Mouse (Mus musculus) forebrain, embryonic 13.5 days (tissue): ENCODE data around the gene Grid2ip. TPM values are rescaled to one million over a fixed set of nuclear protein-coding genes. Genes with fewer than 3 reads are reported as not detected.

Experiments used
- ATAC-seq: fragments of 200-750 bp; cut with Nextera tagmentation; 2 replicates; pipeline ENCODE4 v1.8.0; 2017
- H3K27ac ChIP-seq: fragments of 300-500 bp; sonication (generic); 2 replicates; pipeline ENCODE4 v1.5.1; 2015; ENCODE audit warnings: inconsistent platforms, mild to moderate bottlenecking, moderate library complexity
- H3K27me3 ChIP-seq: fragments of 300-500 bp; sonication (generic); 2 replicates; pipeline ENCODE4 v1.6.1; 2015; ENCODE audit warnings: mild to moderate bottlenecking, inconsistent platforms
- H3K36me3 ChIP-seq: fragments of 300-500 bp; sonication (generic); 2 replicates; pipeline ENCODE4 v1.6.1; 2015; ENCODE audit warnings: mild to moderate bottlenecking, inconsistent platforms; ENCODE audit not compliant: poor library complexity, severe bottlenecking
- H3K4me1 ChIP-seq: fragments of 300-500 bp; sonication (generic); 2 replicates; pipeline ENCODE4 v1.6.1; 2015; ENCODE audit warnings: inconsistent platforms
- H3K4me2 ChIP-seq: fragments of 300-500 bp; sonication (generic); 2 replicates; pipeline ENCODE4 v1.6.1; 2015; ENCODE audit warnings: inconsistent platforms, mild to moderate bottlenecking, moderate library complexity
- H3K4me3 ChIP-seq: fragments of 300-500 bp; sonication (generic); 2 replicates; pipeline ENCODE4 v1.5.1; 2015; ENCODE audit warnings: mild to moderate bottlenecking, inconsistent platforms
- H3K9ac ChIP-seq: fragments of 300-500 bp; sonication (generic); 2 replicates; pipeline ENCODE4 v1.6.1; 2015; ENCODE audit warnings: mild to moderate bottlenecking, inconsistent platforms
- H3K9me3 ChIP-seq: fragments of 300-500 bp; sonication (generic); replicated peaks from 2 replicates; pipeline ENCODE4 v1.6.1; 2016; ENCODE audit warnings: inconsistent platforms
- WGBS: fragments of 180-500 bp; shearing (Covaris S2); methylation state at CpG from one replicate; pipeline ENCODE4 v1.1.7; 2015; 5-methylcytosine and 5-hydroxymethylcytosine counted together
- polyA plus RNA-seq: library from polyadenylated mRNA; unstranded; fragments of >200 nt; fragmentation: Nextera tagmentation; extraction: Ambion mirVana; gene quantifications from 2 replicates; pipeline ENCODE4 v1.2.1, GENCODE M21; 2015

The Grid2ip gene
- 0.15 and 0.23 TPM in 2 replicates for polyA plus RNA-seq

DNA sequence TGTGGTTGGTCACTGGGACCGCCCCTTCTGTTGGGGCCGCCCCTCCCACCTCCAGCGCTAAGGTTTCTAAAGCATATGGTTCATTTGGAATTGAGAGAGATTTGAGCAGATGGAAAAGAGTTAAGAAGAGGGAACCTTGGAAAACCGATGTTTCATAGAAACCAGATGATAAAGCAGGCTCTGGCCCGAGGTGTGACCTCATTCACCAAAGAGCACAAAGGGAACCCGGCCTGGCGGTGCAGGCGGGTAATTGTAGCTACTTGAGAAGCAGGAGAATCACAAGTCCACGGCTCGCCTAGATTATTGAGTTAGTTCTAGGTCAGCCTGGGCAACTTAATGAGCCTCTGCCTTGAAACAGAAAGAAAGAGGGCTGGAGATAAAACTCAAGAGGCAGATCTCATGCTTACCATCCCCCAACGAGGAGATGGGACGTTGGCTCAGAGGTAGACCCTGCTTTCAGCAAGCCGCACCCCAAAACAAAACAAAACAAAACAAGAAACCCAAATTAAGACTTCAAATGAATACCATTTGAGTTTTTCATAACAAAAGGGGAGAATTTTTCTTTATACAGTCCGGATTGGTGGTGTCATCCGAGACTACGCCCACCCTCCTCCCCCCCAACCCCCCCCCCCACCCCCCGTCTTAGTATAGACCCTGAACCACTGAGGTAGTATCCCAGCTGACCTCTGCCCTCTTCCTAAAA lies at the start of gene Grid2ip:
Gene Grid2ip, plus strand, starts transcription at position 653 of the 703 bp plus-strand sequence.
- peaks cover 28% of the 10 kb centered on the region for H3K27me3 ChIP-seq
- WGBS, result 18% methylated on average over 16 of the region's 17 CpGs
- peak within 1 kb of the TSS; percentile 46 for H3K4me2 ChIP-seq
- H3K27ac ChIP-seq, result no peak within 1 kb of the TSS
- H3K36me3 ChIP-seq, result no peaks in the 10 kb centered on the region
- H3K4me3 ChIP-seq, result 0 out of 2 replicates have a peak within 1 kb of the TSS, but pooled peaks have one; percentile 3
- H3K9me3 ChIP-seq, result no peaks in the 10 kb centered on the region
- peak within 1 kb of the TSS; percentile 38 for H3K9ac ChIP-seq
- ATAC-seq, result no peak
- H3K4me1 ChIP-seq, result peaks cover 19% of the 10 kb centered on the region

DNA sequence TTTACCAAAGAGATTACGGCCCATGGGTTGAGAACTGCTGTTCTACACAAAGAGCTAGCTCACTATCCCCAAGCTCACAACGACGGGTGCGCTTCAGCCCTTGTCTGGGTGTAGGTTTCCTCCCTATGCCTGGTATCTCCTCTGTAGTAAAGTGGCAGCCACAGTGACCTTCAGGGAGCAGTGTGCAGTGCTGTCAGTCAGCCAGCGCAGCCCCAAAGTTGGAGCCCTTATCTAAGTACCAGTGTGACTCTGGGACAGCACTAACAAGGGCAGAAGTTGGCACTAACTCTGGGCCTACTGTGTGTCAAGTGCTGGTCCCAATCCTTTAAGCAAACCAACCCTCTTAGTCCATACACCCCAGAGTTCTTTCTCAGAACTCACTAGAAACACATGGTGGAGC lies 48.3 kb upstream of the Grid2ip start:
- Histone ChIP-seq H3K4me3 (no peak overlapping the region), H3K36me3 (peaks cover 95% of the 10 kb centered on the region), H3K27ac (no peak overlapping the region), H3K9me3 (no peaks in the 10 kb centered on the region), H3K9ac (no peak overlapping the region), H3K4me1 (peaks cover 37% of the 10 kb centered on the region), H3K4me2 (no peak overlapping the region), H3K27me3 (no peaks in the 10 kb centered on the region)
- 94% methylated on average over 5 of the region's 5 CpGs for WGBS
- no peak for ATAC-seq

DNA sequence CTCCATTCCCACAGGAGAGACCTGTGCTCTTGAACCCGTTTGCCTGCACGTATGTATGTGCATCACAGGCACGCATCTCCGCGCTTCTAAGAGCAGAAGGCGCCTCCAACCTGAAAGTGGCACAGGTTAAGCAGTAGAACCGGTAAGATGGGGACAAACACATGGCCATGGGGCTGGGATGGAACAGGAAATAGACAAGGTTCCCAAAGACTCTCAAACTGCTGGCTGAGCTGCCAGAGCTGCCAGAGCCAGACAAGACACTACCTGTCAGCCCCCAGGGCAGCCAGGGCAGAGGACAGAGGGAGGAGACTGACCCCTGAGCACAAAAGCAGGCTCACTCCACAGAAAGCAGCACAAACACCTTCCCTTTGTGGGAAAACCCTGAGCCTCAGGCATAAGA lies 47.2 kb upstream of the Grid2ip start:
- Histone ChIP-seq H3K4me2 (no peak overlapping the region), H3K27me3 (no peaks in the 10 kb centered on the region), H3K9ac (peak overlapping the region; percentile 21; the same call in 1 of the 2 replicates), H3K4me3 (no peak overlapping the region), H3K36me3 (peaks cover 86% of the 10 kb centered on the region), H3K4me1 (peaks cover 40% of the 10 kb centered on the region), H3K27ac (no peak overlapping the region), H3K9me3 (no peaks in the 10 kb centered on the region)
- ATAC-seq, result no peak
- WGBS, result 94% methylated on average over 7 of the region's 7 CpGs

DNA sequence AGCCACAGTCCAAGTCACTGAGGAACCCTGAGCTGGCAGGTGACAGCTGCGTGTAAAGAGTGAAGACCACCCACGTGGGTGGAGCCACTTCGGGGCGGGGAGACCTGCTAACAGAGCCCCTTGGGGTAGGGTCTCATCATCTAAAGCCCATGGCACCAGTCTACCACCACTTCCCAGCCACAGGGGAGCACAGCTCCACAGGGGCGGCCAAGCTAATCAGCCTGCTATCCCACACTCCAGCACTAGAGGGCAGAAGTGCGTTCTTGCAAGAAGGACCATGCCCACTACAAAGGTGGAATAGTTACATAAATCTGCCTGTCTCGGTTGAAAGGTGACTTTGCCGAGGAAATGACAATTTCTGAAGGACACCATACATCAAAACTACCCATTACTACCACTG lies 45.3 kb upstream of the Grid2ip start:
- 73% methylated on average over 8 of the region's 8 CpGs for WGBS
- Histone ChIP-seq H3K27me3 (no peaks in the 10 kb centered on the region), H3K9me3 (no peaks in the 10 kb centered on the region), H3K4me2 (no peak overlapping the region), H3K27ac (no peak overlapping the region), H3K4me3 (0 out of 2 replicates have a peak overlapping the region, but pooled peaks have one; percentile 7), H3K36me3 (peaks cover 77% of the 10 kb centered on the region), H3K4me1 (peaks cover 33% of the 10 kb centered on the region), H3K9ac (no peak overlapping the region)
- ATAC-seq, result no peak

DNA sequence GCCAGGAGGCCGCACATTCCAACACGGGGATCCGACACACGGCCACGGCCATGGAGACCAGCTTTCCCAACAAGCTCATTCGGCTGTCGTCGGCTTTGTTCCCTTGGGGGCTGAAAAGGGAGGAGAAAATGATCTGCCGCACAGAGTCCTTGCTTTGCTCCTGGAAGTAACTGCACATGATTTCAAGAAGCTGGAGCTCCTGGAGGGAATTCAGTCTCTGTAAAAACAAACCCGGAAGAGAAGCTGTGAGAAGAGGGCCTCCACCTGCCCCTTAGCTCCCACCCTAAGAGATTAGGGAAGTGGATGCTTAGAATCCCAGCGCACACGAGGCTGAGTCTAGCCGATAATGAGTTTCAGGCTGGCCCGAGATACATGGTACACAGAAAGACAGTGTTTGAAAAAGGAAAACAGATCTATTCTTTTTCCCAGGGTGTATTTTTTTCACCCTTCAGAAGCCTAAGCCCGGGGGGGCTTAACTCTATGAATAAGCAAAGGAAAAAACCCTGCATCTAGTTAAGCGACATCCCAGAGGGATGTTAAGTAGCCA lies 42.9 kb upstream of the Grid2ip start:
- no peaks in the 10 kb centered on the region for H3K27me3 ChIP-seq
- H3K27ac ChIP-seq, result peak overlapping the region; percentile 96
- H3K36me3 ChIP-seq, result peaks cover 75% of the 10 kb centered on the region
- H3K4me2 ChIP-seq, result peak overlapping the region; percentile 91
- peak overlapping the region; percentile 95 for H3K9ac ChIP-seq
- H3K4me1 ChIP-seq, result peaks cover 28% of the 10 kb centered on the region
- H3K9me3 ChIP-seq, result no peaks in the 10 kb centered on the region
- H3K4me3 ChIP-seq, result peak overlapping the region; percentile 75
- peak; percentile 16; the same call in 1 of the 2 replicates for ATAC-seq
- WGBS, result under 1% methylated on average over 16 of the region's 16 CpGs

DNA sequence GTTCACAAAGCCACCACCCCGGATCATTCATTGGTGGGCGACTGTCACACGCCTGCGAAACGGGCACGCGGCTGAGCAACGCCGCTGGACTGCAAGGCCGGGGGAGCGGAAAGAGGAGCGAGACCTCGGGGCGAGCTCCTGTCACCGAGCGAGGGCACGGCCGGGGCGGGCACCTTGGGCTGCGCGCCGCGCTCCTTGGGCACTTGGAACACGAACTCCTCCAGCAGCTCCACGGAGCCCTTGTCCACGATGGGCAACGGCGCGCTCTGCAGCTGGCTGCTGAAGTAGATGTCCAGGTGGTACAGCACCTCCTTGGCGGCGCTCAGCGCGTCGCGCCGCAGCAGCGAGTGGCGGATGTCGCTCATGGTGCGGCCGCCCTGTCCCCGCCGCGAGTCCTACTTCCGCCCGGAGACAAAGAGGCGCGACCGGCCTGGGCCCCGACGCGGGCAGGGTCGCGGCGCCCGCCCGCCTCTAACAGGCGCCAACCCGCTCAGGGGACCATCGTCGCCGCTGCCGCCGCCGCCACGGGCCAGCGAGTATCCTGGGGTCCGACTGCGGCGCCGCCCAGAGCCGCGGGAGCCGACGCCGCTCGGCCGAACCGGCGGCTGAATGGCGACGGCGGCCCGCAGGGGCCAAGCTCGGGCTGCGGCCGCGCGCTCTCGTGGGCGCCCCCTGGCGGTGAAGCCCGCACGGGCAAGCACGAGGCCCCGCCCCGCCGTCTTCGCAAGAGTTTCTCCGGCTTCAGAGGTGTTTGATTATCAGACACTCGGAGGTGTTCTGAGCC lies 42.2 kb upstream of the Grid2ip start, which contains the start of gene E130309D02Rik:
Gene E130309D02Rik, minus strand, starts transcription at position 631 of the 784 bp plus-strand sequence.
- peak; percentile 90 for ATAC-seq
- Histone ChIP-seq H3K4me1 (peaks cover 26% of the 10 kb centered on the region), H3K9ac (peak within 1 kb of the TSS; percentile 95), H3K27me3 (no peaks in the 10 kb centered on the region), H3K9me3 (no peaks in the 10 kb centered on the region), H3K36me3 (peaks cover 75% of the 10 kb centered on the region), H3K4me2 (peak within 1 kb of the TSS; percentile 91), H3K27ac (peak within 1 kb of the TSS; percentile 96), H3K4me3 (peak within 1 kb of the TSS; percentile 75)
- under 1% methylated on average over 101 of the region's 101 CpGs for WGBS

DNA sequence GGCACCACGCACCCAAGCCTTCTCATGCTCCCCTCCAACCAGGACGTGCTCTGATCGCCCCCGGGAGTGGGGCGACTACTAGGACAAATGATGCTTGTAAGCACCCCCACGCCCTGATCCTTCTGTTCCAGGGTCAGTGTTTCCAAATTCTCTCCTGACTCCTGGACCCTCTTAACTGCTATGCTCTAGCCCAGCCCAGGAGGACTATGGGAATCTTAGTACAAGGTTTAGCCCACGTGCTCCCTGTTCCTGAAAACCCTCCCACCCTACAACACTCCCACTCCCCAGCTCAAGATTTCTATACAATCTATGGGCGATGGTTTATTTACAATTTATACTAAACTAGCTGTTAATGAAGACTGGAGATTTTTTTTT lies 41.6 kb upstream of the Grid2ip start:
- ATAC-seq, result no peak
- Histone ChIP-seq H3K27me3 (no peaks in the 10 kb centered on the region), H3K36me3 (peaks cover 75% of the 10 kb centered on the region), H3K27ac (no peak overlapping the region; the same call in 1 of the 2 replicates), H3K4me2 (peak overlapping the region; percentile 91), H3K9ac (no peak overlapping the region), H3K4me1 (peaks cover 26% of the 10 kb centered on the region), H3K4me3 (peak overlapping the region; percentile 75), H3K9me3 (no peaks in the 10 kb centered on the region)
- 12% methylated on average over 8 of the region's 8 CpGs for WGBS

DNA sequence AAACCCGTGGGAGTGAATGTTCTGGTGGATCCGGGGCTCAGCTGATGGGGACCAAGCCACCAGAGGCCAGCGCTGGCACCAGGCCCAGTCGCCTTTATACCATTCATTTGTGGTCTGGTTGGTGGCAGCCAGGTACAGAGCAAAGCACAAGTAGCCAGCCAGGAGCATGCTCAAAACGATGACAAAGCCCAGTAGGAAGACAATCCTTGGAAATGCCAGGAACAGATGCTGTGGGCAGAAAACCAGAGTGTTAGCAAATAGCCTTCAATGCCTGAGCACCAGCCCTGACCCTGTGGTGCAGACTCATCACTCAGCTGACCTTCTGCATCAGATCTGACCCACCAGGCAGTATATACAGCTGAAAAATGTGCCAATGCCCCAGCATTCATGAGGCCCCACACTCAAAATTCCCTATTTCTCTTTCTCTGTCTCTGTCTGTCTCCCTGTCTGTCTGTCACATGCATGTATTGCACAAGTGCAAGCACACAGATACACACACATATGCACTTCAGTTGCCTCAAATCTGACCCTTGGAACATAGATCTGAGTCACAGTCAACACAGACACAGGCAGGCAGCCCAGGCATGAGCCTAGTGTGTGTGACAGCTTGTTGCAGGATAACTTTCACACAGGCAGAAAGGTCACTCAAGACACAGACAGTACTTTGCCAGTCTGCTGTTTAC lies 40.4 kb upstream of the Grid2ip start:
- no peak for ATAC-seq
- 87% methylated on average over 5 of the region's 5 CpGs for WGBS
- no peak overlapping the region for H3K27ac ChIP-seq
- H3K4me3 ChIP-seq, result no peak overlapping the region
- no peaks in the 10 kb centered on the region for H3K9me3 ChIP-seq
- peaks cover 74% of the 10 kb centered on the region for H3K36me3 ChIP-seq
- no peaks in the 10 kb centered on the region for H3K27me3 ChIP-seq
- peaks cover 21% of the 10 kb centered on the region for H3K4me1 ChIP-seq
- H3K9ac ChIP-seq, result no peak overlapping the region
- H3K4me2 ChIP-seq, result no peak overlapping the region

DNA sequence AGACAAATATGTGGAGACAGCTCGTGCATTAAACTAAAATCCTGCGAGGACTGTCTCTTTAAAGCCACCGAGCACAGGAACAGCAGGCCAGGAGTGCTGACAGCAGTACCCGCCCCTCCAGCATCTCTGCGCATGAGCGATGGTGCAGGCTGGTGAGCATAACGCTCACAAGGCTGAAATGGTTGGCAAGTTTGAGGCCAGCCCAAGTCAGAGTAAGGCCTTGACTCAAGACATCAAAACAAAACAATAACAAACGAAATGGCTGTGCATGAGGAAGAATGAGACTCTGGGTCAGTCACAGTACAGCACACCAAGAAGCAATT lies 39.9 kb upstream of the Grid2ip start:
- Histone ChIP-seq H3K36me3 (peaks cover 74% of the 10 kb centered on the region), H3K4me3 (no peak overlapping the region)

DNA sequence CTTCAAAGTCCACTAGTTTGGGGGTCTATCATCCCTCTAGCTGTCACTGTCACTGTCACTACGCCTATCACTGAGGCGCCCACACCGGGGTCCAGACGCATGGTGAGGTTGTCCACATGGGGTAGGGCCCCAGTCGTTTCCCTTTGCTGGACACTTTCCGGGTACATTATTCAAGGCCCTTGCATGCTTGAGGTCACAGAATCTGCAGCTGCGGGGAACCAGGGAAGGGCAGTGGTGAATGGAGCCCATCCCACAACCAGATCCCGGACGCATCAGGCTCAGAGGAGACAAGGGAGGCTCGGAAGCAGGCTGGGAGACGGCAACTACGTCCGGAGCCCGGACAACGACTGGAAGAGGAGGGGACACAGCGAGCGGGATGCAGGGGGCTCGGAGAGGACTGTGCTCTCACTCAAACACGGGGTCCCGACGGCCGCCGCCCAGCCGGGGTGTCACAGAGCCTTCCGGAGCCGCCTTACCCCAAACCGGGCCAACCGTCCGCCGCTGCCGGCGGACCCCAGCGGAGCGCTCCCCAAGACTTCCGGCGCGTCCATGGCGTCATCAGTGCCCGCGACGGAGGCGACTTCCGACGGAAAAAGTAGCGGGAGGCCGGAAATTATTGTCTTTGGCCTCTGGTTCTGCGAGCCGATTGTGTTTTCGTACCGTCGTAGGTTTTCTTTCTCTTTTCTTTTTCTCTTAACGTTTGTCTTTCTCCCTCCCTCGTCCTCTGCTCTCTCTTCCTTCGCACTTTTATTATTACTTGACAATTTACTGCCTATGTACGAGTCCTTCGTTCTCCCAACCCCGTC lies 28.2 kb upstream of the Grid2ip start, which contains the start of gene Zdhhc4:
Gene Zdhhc4, minus strand, starts transcription at position 567 of the 806 bp plus-strand sequence.
- Histone ChIP-seq H3K4me2 (peak within 1 kb of the TSS; percentile 86), H3K4me3 (peak within 1 kb of the TSS; percentile 86), H3K9me3 (no peaks in the 10 kb centered on the region), H3K36me3 (peaks cover 32% of the 10 kb centered on the region), H3K9ac (peak within 1 kb of the TSS; percentile 93), H3K4me1 (peaks cover 21% of the 10 kb centered on the region), H3K27me3 (no peaks in the 10 kb centered on the region), H3K27ac (peak within 1 kb of the TSS; percentile 59)
- ATAC-seq, result peak; percentile 87
- WGBS, result 1% methylated on average over 56 of the region's 57 CpGs

More for the DNA sequence above, 39.9 kb upstream of the Grid2ip start:
- peaks cover 18% of the 10 kb centered on the region for H3K4me1 ChIP-seq
- no peak overlapping the region for H3K9ac ChIP-seq
- no peak overlapping the region for H3K27ac ChIP-seq
- 88% methylated on average over 8 of the region's 8 CpGs for WGBS
- ATAC-seq, result no peak
- no peak overlapping the region for H3K4me2 ChIP-seq
- no peaks in the 10 kb centered on the region for H3K27me3 ChIP-seq
- H3K9me3 ChIP-seq, result no peaks in the 10 kb centered on the region

DNA sequence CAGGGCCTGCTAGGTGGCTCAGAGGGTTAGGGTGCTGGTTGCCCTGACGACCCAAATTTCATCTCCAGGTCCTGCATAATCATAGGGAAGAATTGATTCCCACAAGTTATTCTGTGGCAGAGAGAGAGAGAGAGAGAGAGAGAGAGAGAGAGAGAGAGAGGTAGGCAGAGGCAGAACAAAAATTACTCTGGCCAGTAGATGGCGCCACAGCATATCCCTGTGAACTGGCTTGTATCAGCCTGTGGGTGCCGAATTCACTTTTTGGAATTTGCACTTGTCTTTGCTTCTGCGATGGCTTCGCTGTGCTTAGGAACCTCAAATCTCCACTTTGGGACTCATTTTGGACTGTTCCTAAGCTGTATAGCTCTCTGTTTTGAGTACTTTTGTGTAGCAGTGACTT lies 23.3 kb upstream of the Grid2ip start:
- no peak for ATAC-seq
- 14% methylated on average over 5 of the region's 5 CpGs for WGBS
- H3K4me3 ChIP-seq, result no peak overlapping the region

More for the DNA sequence above, 23.3 kb upstream of the Grid2ip start:
- peaks cover 9% of the 10 kb centered on the region for H3K4me1 ChIP-seq
- no peak overlapping the region for H3K4me2 ChIP-seq
- H3K27me3 ChIP-seq, result peaks cover 11% of the 10 kb centered on the region; the same call in 1 of the 2 replicates
- no peak overlapping the region for H3K27ac ChIP-seq
- H3K9me3 ChIP-seq, result no peaks in the 10 kb centered on the region
- H3K36me3 ChIP-seq, result no peaks in the 10 kb centered on the region
- H3K9ac ChIP-seq, result no peak overlapping the region
